Mouse (Mus musculus) liver, adult 2 months (tissue): Measurements from ENCODE around the gene Sh3kbp1.

Experiments used
- CTCF ChIP-seq: fragments of 200-500 bp; IDR thresholded peaks from 2 replicates; pipeline ENCODE4 v1.5.1; 2011; ENCODE audit warnings: low read depth, low read length, control low read depth
- POLR2A ChIP-seq: fragments of 200-500 bp; IDR thresholded peaks from 2 replicates; pipeline ENCODE4 v1.6.1; 2011; ENCODE audit warnings: low read length, control low read depth; ENCODE audit not compliant: insufficient read depth; ENCODE audit errors: extremely low read depth

- TF ChIP-seq POLR2A (no peak), CTCF (no peak)
Observed at GRCm38 (mm10) chrX:159733948-159734347, 106.9 kb downstream of the Sh3kbp1 start.
